Mouse (Mus musculus) stomach, embryonic 14.5 days (tissue): ENCODE results near the gene Efna3. TPM values are rescaled to one million over a fixed set of nuclear protein-coding genes. Genes with fewer than 3 reads are reported as not detected.

Source experiments
- ATAC-seq: fragments of 200-750 bp; cut with Nextera tagmentation; 2 replicates; pipeline ENCODE4 v1.8.0; 2017; ENCODE audit warnings: low read depth, moderate TSS enrichment; ENCODE audit not compliant: insufficient number of reproducible peaks, insufficient read depth, low FRiP score
- H3K27ac ChIP-seq: fragments of 300-500 bp; sonication (generic); 2 replicates; pipeline ENCODE4 v1.5.1; 2014; ENCODE audit warnings: mild to moderate bottlenecking, low read length, moderate library complexity, mixed read lengths
- H3K27me3 ChIP-seq: fragments of 300-500 bp; sonication (generic); 2 replicates; pipeline ENCODE4 v1.6.1; 2014; ENCODE audit warnings: low read length, control low read depth, mixed read lengths; ENCODE audit not compliant: control insufficient read depth, insufficient read depth
- H3K36me3 ChIP-seq: fragments of 300-500 bp; sonication (generic); 2 replicates; pipeline ENCODE4 v1.6.1; 2014; ENCODE audit warnings: mild to moderate bottlenecking, control low read depth, low read length, moderate library complexity, mixed read lengths; ENCODE audit not compliant: control insufficient read depth, insufficient read depth
- H3K4me1 ChIP-seq: fragments of 300-500 bp; sonication (generic); 2 replicates; pipeline ENCODE4 v1.6.1; 2014; ENCODE audit warnings: low read length, control low read depth, mixed read lengths; ENCODE audit not compliant: control insufficient read depth, insufficient read depth
- H3K4me2 ChIP-seq: fragments of 300-500 bp; sonication (generic); replicated peaks from 2 replicates; pipeline ENCODE4 v1.6.1; 2014; ENCODE audit warnings: low read depth, low read length, control low read depth
- H3K4me3 ChIP-seq: fragments of 300-500 bp; sonication (generic); 2 replicates; pipeline ENCODE4 v1.5.1; 2014; ENCODE audit warnings: low read depth, low read length, control low read depth
- H3K9ac ChIP-seq: fragments of 300-500 bp; sonication (generic); replicated peaks from 2 replicates; pipeline ENCODE4 v1.6.1; 2014; ENCODE audit warnings: low read depth, mild to moderate bottlenecking, control low read depth, low read length, moderate library complexity, mixed read lengths
- H3K9me3 ChIP-seq: fragments of 300-500 bp; sonication (generic); 2 replicates; pipeline ENCODE4 v1.6.1; 2016; ENCODE audit warnings: low read depth, low read length, control low read depth; ENCODE audit not compliant: control insufficient read depth
- WGBS: fragments of 180-500 bp; shearing (Covaris S2); extraction: QIAGEN DNeasy Blood & Tissue Kit; methylation state at CpG from one replicate; pipeline ENCODE4 v1.1.7; 2014; 5-methylcytosine and 5-hydroxymethylcytosine counted together
- polyA plus RNA-seq: library from polyadenylated mRNA; unstranded; fragments of >200 nt; fragmentation: Nextera tagmentation; extraction: Ambion mirVana; gene quantifications from 2 replicates; pipeline ENCODE4 v1.2.1, GENCODE M21; 2014

The Efna3 gene
- polyA plus RNA-seq, 1 experiment from 2014 or later, result 11.6 TPM

DNA sequence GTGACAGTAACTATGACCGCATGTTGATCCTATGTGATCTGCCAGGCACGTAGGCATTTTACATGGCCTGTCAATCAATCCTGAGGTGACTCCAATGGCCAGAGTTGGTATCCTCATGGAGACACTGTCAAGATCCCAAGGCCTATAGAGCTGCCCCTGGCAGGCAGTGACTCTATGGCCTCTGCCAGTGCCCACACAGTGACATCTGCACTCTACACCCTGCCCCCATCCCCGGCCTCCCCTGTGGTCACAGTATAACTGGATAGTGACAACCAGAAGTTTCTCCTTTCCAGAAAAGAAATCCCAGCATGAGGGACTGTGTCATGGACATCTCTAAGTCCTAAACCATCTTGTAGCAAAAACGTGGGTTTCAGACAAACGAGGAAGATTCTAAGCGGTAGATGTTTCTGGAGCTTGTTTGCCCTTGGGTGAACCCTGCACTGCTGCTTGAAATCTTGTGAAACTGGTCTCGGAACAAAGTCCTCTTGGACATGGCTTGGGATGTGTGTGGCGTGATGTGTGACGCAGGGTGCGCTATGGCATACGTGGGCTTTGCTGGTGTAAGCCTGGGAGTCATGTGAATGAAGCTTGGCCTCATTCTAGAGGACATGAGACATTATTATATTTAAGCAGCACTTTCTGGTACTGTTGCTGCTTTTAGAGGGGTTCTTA, 29.4 kb downstream of the Efna3 start:
- H3K4me2 ChIP-seq, result no peak overlapping the region
- ATAC-seq, result no peak
- whole genome bisulfite sequencing, result 86% methylated on average over 11 of the region's 11 CpGs

DNA sequence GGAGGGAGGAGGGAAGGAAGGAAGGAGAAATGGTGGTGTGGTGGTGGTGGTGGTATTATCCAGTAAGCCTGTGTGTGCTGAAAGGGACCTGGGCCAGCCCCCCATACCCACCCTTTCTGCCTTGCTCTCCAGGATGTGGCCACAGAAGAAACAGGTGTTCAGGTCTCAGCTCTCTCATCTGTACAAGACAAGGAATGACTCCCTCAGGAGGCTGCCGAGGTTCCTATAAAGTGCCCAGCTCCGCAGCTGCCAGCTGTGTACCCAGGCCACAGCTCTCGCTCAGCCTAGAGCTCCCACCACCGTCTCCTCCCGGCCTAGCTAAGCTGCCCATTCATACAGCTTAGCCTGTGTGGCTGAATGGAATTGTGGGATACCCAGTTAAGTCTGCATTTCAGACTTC, 30.5 kb downstream of the Efna3 start:
- Histone ChIP-seq H3K4me1 (no peaks in the 10 kb centered on the region), H3K9me3 (no peaks in the 10 kb centered on the region), H3K4me3 (no peak overlapping the region), H3K4me2 (no peak overlapping the region), H3K27me3 (no peaks in the 10 kb centered on the region), H3K36me3 (no peaks in the 10 kb centered on the region), H3K9ac (no peak overlapping the region), H3K27ac (no peak overlapping the region)
- ATAC-seq, result no peak
- WGBS, result 58% methylated on average over 5 of the region's 5 CpGs

More for the DNA sequence above, 29.4 kb downstream of the Efna3 start:
- Histone ChIP-seq H3K36me3 (no peaks in the 10 kb centered on the region), H3K4me3 (no peak overlapping the region), H3K27me3 (no peaks in the 10 kb centered on the region), H3K9me3 (no peaks in the 10 kb centered on the region), H3K4me1 (no peaks in the 10 kb centered on the region), H3K9ac (no peak overlapping the region), H3K27ac (no peak overlapping the region)

DNA sequence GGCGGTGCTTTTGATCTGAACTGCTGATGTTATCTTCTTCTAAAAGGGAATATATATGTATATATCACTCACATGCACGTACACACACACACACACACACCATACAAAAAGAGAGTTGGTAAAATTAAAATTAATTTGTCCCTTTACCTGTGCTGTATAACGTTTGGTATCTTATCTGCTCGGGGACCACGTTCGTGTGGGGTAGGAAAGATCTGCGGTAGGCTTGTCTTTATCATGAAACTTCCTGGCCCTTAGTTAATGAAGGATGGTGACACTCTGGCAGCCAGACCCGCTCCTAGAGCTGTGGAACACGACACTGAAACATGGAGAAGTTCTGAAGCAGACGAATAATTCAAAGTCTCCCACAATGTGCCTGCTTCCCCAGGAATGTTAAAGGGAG, 30.9 kb downstream of the Efna3 start:
- H3K4me3 ChIP-seq, result no peak overlapping the region
- no peak overlapping the region for H3K9ac ChIP-seq
- no peak overlapping the region for H3K4me2 ChIP-seq
- H3K9me3 ChIP-seq, result no peaks in the 10 kb centered on the region
- no peak overlapping the region for H3K27ac ChIP-seq
- H3K36me3 ChIP-seq, result no peaks in the 10 kb centered on the region
- 55% methylated on average over 10 of the region's 10 CpGs for WGBS
- no peaks in the 10 kb centered on the region for H3K27me3 ChIP-seq
- no peaks in the 10 kb centered on the region for H3K4me1 ChIP-seq
- no peak for ATAC-seq

DNA sequence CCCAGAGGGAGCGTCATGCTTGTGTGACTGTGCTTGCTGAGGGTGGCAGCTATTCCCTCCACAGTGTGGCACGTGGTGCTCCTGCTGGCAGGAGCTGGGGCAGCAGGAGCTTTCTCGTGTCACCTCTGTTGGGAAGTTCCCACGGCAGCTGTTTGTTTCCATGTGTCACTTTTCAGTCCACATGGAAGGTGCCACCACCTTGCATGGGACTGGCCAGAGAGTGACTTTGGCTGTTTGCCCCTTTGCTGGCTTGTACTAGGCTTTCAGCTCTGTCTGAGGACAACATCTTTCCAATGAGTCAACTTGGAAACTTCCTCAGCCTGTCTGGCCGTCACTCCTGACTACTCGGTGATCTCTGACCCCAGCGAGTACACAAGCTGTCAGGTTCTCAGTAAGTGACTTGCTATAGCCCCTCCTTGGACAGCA, 34.2 kb downstream of the Efna3 start:
- ATAC-seq, result no peak
- H3K9ac ChIP-seq, result no peak overlapping the region
- no peak overlapping the region for H3K4me3 ChIP-seq
- H3K4me1 ChIP-seq, result no peaks in the 10 kb centered on the region
- H3K4me2 ChIP-seq, result no peak overlapping the region
- WGBS, result 30% methylated on average over 7 of the region's 7 CpGs
- H3K27me3 ChIP-seq, result no peaks in the 10 kb centered on the region
- no peak overlapping the region for H3K27ac ChIP-seq
- H3K9me3 ChIP-seq, result no peaks in the 10 kb centered on the region
- H3K36me3 ChIP-seq, result no peaks in the 10 kb centered on the region

DNA sequence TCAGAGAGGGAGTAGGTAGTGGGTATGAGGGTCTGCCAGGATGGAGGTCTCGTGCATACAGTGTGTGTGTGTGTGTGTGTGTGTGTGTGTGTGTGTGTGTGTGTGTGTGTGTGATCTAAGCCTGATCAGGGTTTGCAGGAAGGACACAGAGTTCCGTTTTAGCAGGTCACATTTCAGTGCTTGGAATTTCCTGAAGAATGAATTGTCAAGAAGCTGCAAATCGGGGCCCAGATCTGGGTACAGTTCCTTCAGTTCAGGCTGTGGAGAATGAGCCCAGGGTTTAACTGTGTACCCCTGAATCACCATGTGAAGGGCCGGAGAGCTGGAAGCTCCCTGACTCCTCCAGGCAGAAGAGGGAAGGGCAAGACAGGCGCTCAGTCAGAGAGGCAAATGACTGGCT, 35.5 kb downstream of the Efna3 start:
- Histone ChIP-seq H3K4me3 (no peak overlapping the region), H3K4me1 (no peaks in the 10 kb centered on the region), H3K9ac (no peak overlapping the region), H3K27ac (no peak overlapping the region), H3K9me3 (no peaks in the 10 kb centered on the region), H3K36me3 (no peaks in the 10 kb centered on the region), H3K4me2 (no peak overlapping the region), H3K27me3 (no peaks in the 10 kb centered on the region)
- WGBS, result 54% methylated on average over 5 of the region's 5 CpGs
- no peak for ATAC-seq

DNA sequence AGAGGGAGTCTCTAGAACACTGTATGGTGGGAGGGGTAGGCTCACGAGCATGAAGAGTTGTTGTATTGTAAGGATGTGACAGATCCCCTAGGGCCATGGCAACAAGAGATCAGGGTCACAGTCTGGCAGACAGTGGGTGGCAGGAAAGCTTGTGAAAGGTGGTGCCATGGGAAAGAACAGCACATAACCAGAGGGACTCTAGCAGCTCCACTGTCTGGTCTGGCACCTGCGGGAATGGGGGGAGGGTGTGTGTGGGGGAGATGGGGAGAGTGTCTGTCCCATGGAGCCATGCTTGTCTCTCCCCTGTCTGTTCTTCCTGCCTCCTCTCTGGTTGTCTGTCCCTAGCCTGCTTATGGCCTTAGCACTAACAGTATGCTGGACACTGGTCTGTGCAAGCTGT, 37.2 kb downstream of the Efna3 start:
- no peaks in the 10 kb centered on the region for H3K36me3 ChIP-seq
- 48% methylated on average over 2 of the region's 2 CpGs for WGBS
- H3K9me3 ChIP-seq, result no peaks in the 10 kb centered on the region
- no peak for ATAC-seq
- H3K9ac ChIP-seq, result no peak overlapping the region
- H3K4me2 ChIP-seq, result no peak overlapping the region
- H3K27me3 ChIP-seq, result no peaks in the 10 kb centered on the region
- H3K27ac ChIP-seq, result no peak overlapping the region
- H3K4me1 ChIP-seq, result peaks cover 2% of the 10 kb centered on the region; the same call in 1 of the 2 replicates
- no peak overlapping the region for H3K4me3 ChIP-seq

DNA sequence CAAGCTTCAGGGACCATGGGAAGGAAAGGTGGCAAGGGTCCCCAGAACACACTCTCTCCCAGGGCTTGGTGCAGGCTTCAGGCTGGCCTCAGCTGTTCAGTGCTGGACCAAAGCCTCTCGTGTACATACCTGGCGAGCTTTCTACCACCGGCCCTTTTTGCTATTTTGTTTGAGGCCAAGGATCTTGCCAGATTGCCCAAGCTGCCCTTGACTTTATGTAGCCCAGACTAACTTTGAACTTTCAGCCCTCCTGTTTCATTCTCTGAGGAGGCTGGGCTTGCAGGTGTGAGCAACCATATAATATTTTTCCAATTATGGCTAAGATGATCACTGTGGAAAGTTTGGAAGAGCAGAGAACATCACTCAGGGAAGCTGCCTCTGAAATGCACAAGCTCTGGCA, 38.5 kb downstream of the Efna3 start:
- ATAC-seq, result no peak
- Histone ChIP-seq H3K27me3 (no peaks in the 10 kb centered on the region), H3K9me3 (no peaks in the 10 kb centered on the region), H3K4me2 (no peak overlapping the region), H3K9ac (no peak overlapping the region), H3K27ac (no peak overlapping the region), H3K4me3 (no peak overlapping the region), H3K36me3 (no peaks in the 10 kb centered on the region), H3K4me1 (peaks cover 4% of the 10 kb centered on the region; the same call in 1 of the 2 replicates)
- 75% methylated on average over 3 of the region's 3 CpGs for WGBS

DNA sequence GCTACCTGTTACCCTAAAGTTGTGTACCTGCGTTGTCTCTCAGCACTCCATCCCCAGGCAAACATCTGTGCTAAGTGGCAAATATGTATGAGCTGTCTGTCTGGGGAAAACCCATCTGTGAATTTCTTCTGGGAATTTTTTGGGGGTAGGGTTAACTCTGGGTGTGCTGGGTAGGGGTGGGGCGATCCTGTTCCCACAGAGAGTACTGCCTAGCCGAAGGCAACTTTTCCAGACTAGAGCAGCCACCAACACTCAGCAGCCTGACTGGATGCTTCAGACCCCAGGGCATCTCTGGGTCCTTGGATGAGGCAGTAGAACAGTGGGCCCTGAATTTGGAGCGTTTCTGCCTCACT, 40.5 kb downstream of the Efna3 start:
- Histone ChIP-seq H3K9me3 (no peaks in the 10 kb centered on the region), H3K4me1 (peaks cover 24% of the 10 kb centered on the region), H3K4me3 (no peak overlapping the region), H3K27me3 (no peaks in the 10 kb centered on the region), H3K27ac (no peak overlapping the region), H3K4me2 (no peak overlapping the region), H3K9ac (no peak overlapping the region), H3K36me3 (no peaks in the 10 kb centered on the region)
- WGBS, result 20% methylated on average over 4 of the region's 4 CpGs
- ATAC-seq, result no peak
